Mouse (Mus musculus) adrenal gland, postnatal 4 days (tissue): ENCODE results near the gene S100a2. TPM values are rescaled to one million over a fixed set of nuclear protein-coding genes. Genes with fewer than 3 reads are reported as not detected.

ENCODE experiments used
- DNase-seq, 2 experiments: peaks; one replicate each; pipeline ENCODE4 v3.0.0; 2021 to 2022; ENCODE audit warnings: low spot score in 2 of 2, mixed read lengths in 2 of 2
- total RNA-seq, 2 experiments: library from RNA; stranded (reverse); gene quantifications; 2 replicates each; pipeline ENCODE4 v1.2.3; 2021

The S100a2 gene
- total RNA-seq, 2 experiments from 2014 or later: not detected

GRCm38 (mm10) chr3:90595556-90595955 lies 5.5 kb downstream of the S100a2 start:
- DNase-seq: no peak

GRCm38 (mm10) chr3:90596810-90597209 lies 6.8 kb downstream of the S100a2 start:
- no peak for DNase-seq

- no peak for DNase-seq
Observed at GRCm38 (mm10) chr3:90597736-90598135, 7.7 kb downstream of the S100a2 start.

GRCm38 (mm10) chr3:90598212-90598611 lies 8.2 kb downstream of the S100a2 start:
- DNase-seq: no peak

GRCm38 (mm10) chr3:90599401-90599800 lies 9.4 kb downstream of the S100a2 start:
- DNase-seq: no peak

GRCm38 (mm10) chr3:90600036-90600435 lies 10.0 kb downstream of the S100a2 start:
- no peak for DNase-seq

- no peak for DNase-seq
Observed at GRCm38 (mm10) chr3:90600458-90601195, 10.6 kb downstream of the S100a2 start.

GRCm38 (mm10) chr3:90601486-90602110 lies 11.6 kb downstream of the S100a2 start, which contains the start of gene Gm42674:
Gm42674 (plus strand) TSS chr3:90601904.
- DNase-seq: no peak

GRCm38 (mm10) chr3:90603623-90604022 lies 13.6 kb downstream of the S100a2 start, which contains the start of gene S100a4:
S100a4 (plus strand) TSS chr3:90603771.
- DNase-seq: no peak

GRCm38 (mm10) chr3:90604416-90604815 lies 14.4 kb downstream of the S100a2 start:
- DNase-seq: peak in 1 of 2 experiments; percentile 46

- DNase-seq: no peak
Observed at GRCm38 (mm10) chr3:90605049-90605448, 15.0 kb downstream of the S100a2 start.

GRCm38 (mm10) chr3:90605736-90606135 lies 15.7 kb downstream of the S100a2 start:
- DNase-seq: no peak

- DNase-seq: no peak
Observed at GRCm38 (mm10) chr3:90606185-90606584, 16.1 kb downstream of the S100a2 start.

- no peak for DNase-seq
Observed at GRCm38 (mm10) chr3:90607361-90607760, 17.3 kb downstream of the S100a2 start.

- no peak for DNase-seq
Observed at GRCm38 (mm10) chr3:90608223-90608622, 18.2 kb downstream of the S100a2 start, which contains the start of gene S100a5. S100a5 (plus strand) TSS chr3:90608523.

GRCm38 (mm10) chr3:90609102-90609501 lies 19.1 kb downstream of the S100a2 start:
- no peak for DNase-seq

GRCm38 (mm10) chr3:90611494-90611893 lies 21.4 kb downstream of the S100a2 start:
- no peak for DNase-seq

GRCm38 (mm10) chr3:90612061-90612460 lies 22.0 kb downstream of the S100a2 start:
- no peak for DNase-seq

- DNase-seq: no peak
Observed at GRCm38 (mm10) chr3:90612728-90613291, 22.8 kb downstream of the S100a2 start, which contains the start of gene S100a6. S100a6 (plus strand) TSS chr3:90612882.

- DNase-seq: no peak
Observed at GRCm38 (mm10) chr3:90613461-90614147, 23.6 kb downstream of the S100a2 start.

- no peak for DNase-seq
Observed at GRCm38 (mm10) chr3:90614148-90614530, 24.1 kb downstream of the S100a2 start.
